7 mouse cellular contexts compared by ENCODE assay signal in the genomic region with DNA sequence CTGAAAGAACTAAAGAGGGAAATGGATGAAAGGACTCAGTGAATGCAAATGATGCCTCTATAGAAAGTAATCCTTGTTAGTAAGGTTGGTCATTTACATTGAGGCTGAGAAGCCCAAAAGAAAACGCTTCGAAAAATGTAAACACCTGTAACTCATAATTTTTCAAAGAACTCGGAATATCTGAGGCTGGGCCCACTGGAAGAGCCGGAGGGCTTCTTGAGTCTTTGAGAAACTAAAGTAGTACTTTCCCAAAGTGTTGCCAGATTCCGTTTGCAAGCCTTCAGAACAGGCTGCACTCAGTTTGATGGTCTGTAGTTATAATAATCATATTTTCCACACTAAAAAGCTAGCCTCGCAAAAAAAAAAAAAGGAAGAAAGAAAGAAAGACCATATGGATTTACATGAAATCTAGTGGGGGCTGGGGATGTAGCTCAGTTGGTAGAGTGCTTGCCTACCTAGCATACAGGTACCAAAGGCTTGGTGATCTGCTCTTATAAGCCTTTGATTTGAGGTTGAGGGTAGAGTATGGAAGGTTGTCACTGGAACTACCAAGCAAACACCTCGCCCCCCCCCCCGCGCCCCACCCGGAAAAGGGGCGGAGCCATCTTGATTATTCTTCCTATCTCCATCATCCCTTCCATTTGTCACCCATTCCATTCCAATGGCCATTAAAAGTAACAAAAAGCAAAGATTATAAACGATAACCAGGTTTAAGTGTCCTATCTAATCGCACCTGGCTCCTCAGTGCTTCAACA. TPM values are rescaled to one million over a fixed set of nuclear protein-coding genes. Genes with fewer than 3 reads are reported as not detected.
A peak's percentile ranks its signal among the peaks of the same experiment; 100 is the strongest.
DNase-seq lines count a peak whose midpoint lies in the region; ATAC-seq and TF ChIP-seq lines count a peak whose summit lies in the region.

Gene Ndufs4 (minus strand): TSS at position 48 of the 755 bp plus-strand sequence.

- peak within 1 kb of the TSS; percentile 92 for H3K9ac ChIP-seq in heart, embryonic 12.5 days
- peak within 1 kb of the TSS; percentile 89 for H3K9ac ChIP-seq in midbrain, postnatal 0 days (replicated peaks; ENCODE audit: low read length, poor library complexity, severe bottlenecking)

- WGBS in embryonic facial prominence, embryonic 10.5 days: 46% methylated on average over 13 of the region's 13 CpGs
- 44% methylated on average over 13 of the region's 13 CpGs for WGBS in heart, embryonic 12.5 days
- 50% methylated on average over 13 of the region's 13 CpGs for WGBS in midbrain, postnatal 0 days

- no peaks in the 10 kb centered on the region for H3K9me3 ChIP-seq in embryonic facial prominence, embryonic 10.5 days
- no peaks in the 10 kb centered on the region for H3K9me3 ChIP-seq in heart, embryonic 12.5 days (replicated peaks)
- H3K9me3 ChIP-seq in midbrain, postnatal 0 days (ENCODE audit: low read length): no peaks in the 10 kb centered on the region

- peak within 1 kb of the TSS; percentile 93 for H3K27ac ChIP-seq in embryonic facial prominence, embryonic 10.5 days (replicated peaks)
- peak within 1 kb of the TSS; percentile 83 for H3K27ac ChIP-seq in heart, embryonic 12.5 days (ENCODE audit: poor library complexity, severe bottlenecking)
- H3K27ac ChIP-seq in midbrain, postnatal 0 days (ENCODE audit: low read depth, low read length): peak within 1 kb of the TSS; percentile 84

- no peak for ATAC-seq in heart, embryonic 12.5 days (ENCODE audit: insufficient number of reproducible peaks, low FRiP score)
- peak; percentile 21; the same call in 1 of the 2 replicates for ATAC-seq in midbrain, postnatal 0 days (ENCODE audit: low FRiP score)

- peak within 1 kb of the TSS; percentile 91 for H3K4me2 ChIP-seq in heart, embryonic 12.5 days
- peak within 1 kb of the TSS; percentile 57 for H3K4me2 ChIP-seq in midbrain, postnatal 0 days (ENCODE audit: low read depth, low read length, poor library complexity, severe bottlenecking)

- H3K27me3 ChIP-seq in embryonic facial prominence, embryonic 10.5 days (replicated peaks; ENCODE audit: low read depth, poor library complexity, severe bottlenecking): no peaks in the 10 kb centered on the region
- H3K27me3 ChIP-seq in heart, embryonic 12.5 days (replicated peaks): no peaks in the 10 kb centered on the region
- no peaks in the 10 kb centered on the region for H3K27me3 ChIP-seq in midbrain, postnatal 0 days (ENCODE audit: insufficient read depth, low read length)

- peaks cover 10% of the 10 kb centered on the region for H3K36me3 ChIP-seq in embryonic facial prominence, embryonic 10.5 days (replicated peaks)
- 0 out of 2 replicates have a peak, but pooled peaks cover 3% of the 10 kb centered on the region for H3K36me3 ChIP-seq in heart, embryonic 12.5 days
- H3K36me3 ChIP-seq in midbrain, postnatal 0 days (ENCODE audit: insufficient read depth, low read length): no peaks in the 10 kb centered on the region

- peak within 1 kb of the TSS; percentile 95 for H3K4me3 ChIP-seq in embryonic facial prominence, embryonic 10.5 days
- peak within 1 kb of the TSS; percentile 96 for H3K4me3 ChIP-seq in heart, embryonic 12.5 days
- peak within 1 kb of the TSS; percentile 87 for H3K4me3 ChIP-seq in midbrain, postnatal 0 days (ENCODE audit: low read depth, low read length)

- TF ChIP-seq CTCF in midbrain, postnatal 0 days (IDR thresholded peaks at IDR 0.05): no peak

- DNase-seq in urinary bladder, adult 2 months (ENCODE audit: low spot score): no peak
- no peak for DNase-seq in urinary bladder, postnatal 36 days (ENCODE audit: low spot score in 2 of 2)
- DNase-seq in embryonic facial prominence, embryonic 10.5 days (ENCODE audit: low spot score): no peak
- DNase-seq in left cerebral cortex, adult 8-10 months (ENCODE audit: low spot score in 2 of 2): no peak
- DNase-seq in midbrain, postnatal 0 days (ENCODE audit: low spot score): no peak
- DNase-seq in retina, postnatal 1 day: no peak

- H3K4me1 ChIP-seq in embryonic facial prominence, embryonic 10.5 days: peaks cover 10% of the 10 kb centered on the region; the same call in 1 of the 2 replicates
- H3K4me1 ChIP-seq in heart, embryonic 12.5 days (replicated peaks): peaks cover 6% of the 10 kb centered on the region; the same call in 1 of the 2 replicates
- H3K4me1 ChIP-seq in midbrain, postnatal 0 days (ENCODE audit: insufficient read depth, low read length): no peaks in the 10 kb centered on the region

RNA-seq across cellular contexts. Expression of gene Ndufs4, which starts in this region (rescaled TPM):
- polyA plus RNA-seq in urinary bladder, adult 2 months (2012; rRNA removed): 88.2 and 90.7 TPM in 2 replicates
- 246 and 273 TPM in 2 replicates for polyA plus RNA-seq in embryonic facial prominence, embryonic 10.5 days (2016; fragmentation: Nextera tagmentation; extraction: Ambion mirVana)
- 379 and 384 TPM in 2 replicates for polyA plus RNA-seq in heart, embryonic 12.5 days (2016; fragmentation: Nextera tagmentation; extraction: Ambion mirVana)
- total RNA-seq in left cerebral cortex, adult 8-10 months (2022): 100 to 1,000 TPM; 139 to 165 (median 156) TPM
- total RNA-seq in midbrain, postnatal 0 days (2014; rRNA removed): 36.4 and 68.0 TPM in 2 replicates
- polyA plus RNA-seq in midbrain, postnatal 0 days (2015; fragmentation: Nextera tagmentation; extraction: Ambion mirVana): 405 and 414 TPM in 2 replicates
